Mouse (Mus musculus): ENCODE measurements around the gene Gas2l2.
A peak's percentile ranks its signal among the peaks of the same experiment; 100 is the strongest.

Gene Gas2l2

GRCm38 (mm10) chr11:83429355-83429754 is at the start of gene Gas2l2:
Gene Gas2l2 (minus strand): TSS chr11:83429455.
- DNase-seq, result no peak

GRCm38 (mm10) chr11:83473235-83474016 is 44.2 kb upstream of the Gas2l2 start:
- peak; percentile 46 for DNase-seq

GRCm38 (mm10) chr11:83472324-83473234 is 43.3 kb upstream of the Gas2l2 start, which contains the start of gene Taf15:
Gene Taf15 (plus strand): TSS chr11:83473086.
- peak; percentile 99 for DNase-seq

GRCm38 (mm10) chr11:83471766-83472165 is 42.5 kb upstream of the Gas2l2 start:
- DNase-seq, result no peak

- DNase-seq, result no peak
Observed at GRCm38 (mm10) chr11:83468765-83469164, 39.5 kb upstream of the Gas2l2 start.

GRCm38 (mm10) chr11:83467120-83467652 is 37.9 kb upstream of the Gas2l2 start:
- DNase-seq, result peak; percentile 89

- peak; percentile 56 for DNase-seq
Observed at GRCm38 (mm10) chr11:83465976-83466375, 36.7 kb upstream of the Gas2l2 start.

- DNase-seq, result peak; percentile 82
Observed at GRCm38 (mm10) chr11:83462711-83463244, 33.5 kb upstream of the Gas2l2 start, which contains the start of gene Mmp28. Gene Mmp28 (minus strand): TSS chr11:83463071.

- DNase-seq, result peak; percentile 2
Observed at GRCm38 (mm10) chr11:83461462-83462027, 32.3 kb upstream of the Gas2l2 start.

GRCm38 (mm10) chr11:83457912-83458601 is 28.8 kb upstream of the Gas2l2 start:
- DNase-seq, result no peak

- no peak for DNase-seq
Observed at GRCm38 (mm10) chr11:83457257-83457656, 28.0 kb upstream of the Gas2l2 start.

- no peak for DNase-seq
Observed at GRCm38 (mm10) chr11:83455608-83456007, 26.4 kb upstream of the Gas2l2 start.

GRCm38 (mm10) chr11:83454548-83454947 is 25.3 kb upstream of the Gas2l2 start:
- DNase-seq, result peak; percentile 61

- no peak for DNase-seq
Observed at GRCm38 (mm10) chr11:83451281-83451680, 22.0 kb upstream of the Gas2l2 start.

GRCm38 (mm10) chr11:83450550-83450949 is 21.3 kb upstream of the Gas2l2 start:
- no peak for DNase-seq

- peak; percentile 42 for DNase-seq
Observed at GRCm38 (mm10) chr11:83449298-83449697, 20.0 kb upstream of the Gas2l2 start.

GRCm38 (mm10) chr11:83448927-83449236 is 19.6 kb upstream of the Gas2l2 start:
- peak; percentile 74 for DNase-seq

GRCm38 (mm10) chr11:83448021-83448926 is 19.0 kb upstream of the Gas2l2 start:
- peak; percentile 75 for DNase-seq

- no peak for DNase-seq
Observed at GRCm38 (mm10) chr11:83447612-83448011, 18.4 kb upstream of the Gas2l2 start.

- no peak for DNase-seq
Observed at GRCm38 (mm10) chr11:83445001-83445400, 15.7 kb upstream of the Gas2l2 start.

GRCm38 (mm10) chr11:83443824-83444223 is 14.6 kb upstream of the Gas2l2 start:
- peak; percentile 40 for DNase-seq

Data from kidney, postnatal 10 days (tissue).